Mouse (Mus musculus) ovary, adult 18-20 months (tissue): ENCODE data around the gene Utp3.

Source experiments
- DNase-seq: peaks from one replicate; pipeline ENCODE4 v3.0.0; 2022; ENCODE audit warnings: low spot score, mixed read lengths

The Utp3 gene

GRCm38 (mm10) chr5:88569541-88569940, 15.3 kb downstream of the Utp3 start:
- no peak for DNase-seq

- no peak for DNase-seq
These were observed 20.6 kb downstream of the Utp3 start for GRCm38 (mm10) chr5:88574829-88575228.

- DNase-seq = no peak
These were observed 21.5 kb downstream of the Utp3 start for GRCm38 (mm10) chr5:88575506-88576338.

- no peak for DNase-seq
These were observed 26.4 kb downstream of the Utp3 start for GRCm38 (mm10) chr5:88580681-88581080.

- DNase-seq = no peak
These were observed 27.1 kb downstream of the Utp3 start for GRCm38 (mm10) chr5:88581343-88581742.

- peak; percentile 43 for DNase-seq
These were observed 29.2 kb downstream of the Utp3 start for GRCm38 (mm10) chr5:88583271-88584031.

- no peak for DNase-seq
These were observed 29.8 kb downstream of the Utp3 start for GRCm38 (mm10) chr5:88584061-88584460.

GRCm38 (mm10) chr5:88586407-88587174, 32.3 kb downstream of the Utp3 start:
- peak; percentile 31 for DNase-seq

- DNase-seq = no peak
These were observed 33.1 kb downstream of the Utp3 start for GRCm38 (mm10) chr5:88587211-88587934.

- no peak for DNase-seq
These were observed 34.2 kb downstream of the Utp3 start for GRCm38 (mm10) chr5:88588481-88588880.

GRCm38 (mm10) chr5:88593421-88594172, 39.3 kb downstream of the Utp3 start:
- DNase-seq = no peak

GRCm38 (mm10) chr5:88594173-88594569, 39.9 kb downstream of the Utp3 start:
- DNase-seq = no peak

- no peak for DNase-seq
These were observed 41.5 kb downstream of the Utp3 start for GRCm38 (mm10) chr5:88595537-88596455.

GRCm38 (mm10) chr5:88598961-88599360, 44.7 kb downstream of the Utp3 start:
- DNase-seq = no peak

GRCm38 (mm10) chr5:88602030-88602429, 47.8 kb downstream of the Utp3 start:
- DNase-seq = no peak

- DNase-seq = no peak
These were observed 48.5 kb downstream of the Utp3 start for GRCm38 (mm10) chr5:88602713-88603112.

GRCm38 (mm10) chr5:88604046-88604445, 49.8 kb downstream of the Utp3 start:
- DNase-seq = peak; percentile 61

GRCm38 (mm10) chr5:88604641-88605358, 50.5 kb downstream of the Utp3 start:
- DNase-seq = no peak
